Mouse (Mus musculus) kidney, embryonic 16.5 days (tissue): ENCODE measurements at regions not wholly inside any gene's neighbourhood (a gene's known extent, or its start where the extent isn't known, plus 50 kb on each side); places are given as distances from the start of the nearest gene placed in this dataset.

Source experiments
- ATAC-seq: fragments of 200-750 bp; cut with Nextera tagmentation; 2 replicates; pipeline ENCODE4 v1.8.0; 2017; ENCODE audit warnings: moderate TSS enrichment; ENCODE audit not compliant: low FRiP score, low TSS enrichment
- H3K27ac ChIP-seq: fragments of 300-500 bp; sonication (generic); 2 replicates; pipeline ENCODE4 v1.5.1; 2014; ENCODE audit warnings: low read length
- H3K27me3 ChIP-seq: fragments of 300-500 bp; sonication (generic); 2 replicates; pipeline ENCODE4 v1.6.1; 2014; ENCODE audit warnings: low read length, control low read depth, mixed read lengths; ENCODE audit not compliant: insufficient read depth
- H3K36me3 ChIP-seq: fragments of 300-500 bp; sonication (generic); 2 replicates; pipeline ENCODE4 v1.6.1; 2014; ENCODE audit warnings: low read length, control low read depth, mixed read lengths; ENCODE audit not compliant: insufficient read depth
- H3K4me1 ChIP-seq: fragments of 300-500 bp; sonication (generic); 2 replicates; pipeline ENCODE4 v1.6.1; 2014; ENCODE audit warnings: low read length, control low read depth, mixed read lengths; ENCODE audit not compliant: insufficient read depth
- H3K4me2 ChIP-seq: fragments of 300-500 bp; sonication (generic); replicated peaks from 2 replicates; pipeline ENCODE4 v1.6.1; 2014; ENCODE audit warnings: low read depth, low read length
- H3K4me3 ChIP-seq: fragments of 300-500 bp; sonication (generic); 2 replicates; pipeline ENCODE4 v1.5.1; 2014; ENCODE audit warnings: mild to moderate bottlenecking, low read length
- H3K9ac ChIP-seq: fragments of 300-500 bp; sonication (generic); replicated peaks from 2 replicates; pipeline ENCODE4 v1.6.1; 2014; ENCODE audit warnings: low read length
- H3K9me3 ChIP-seq: fragments of 300-500 bp; sonication (generic); 2 replicates; pipeline ENCODE4 v1.6.1; 2016; ENCODE audit warnings: low read length, control low read depth
- WGBS: fragments of 180-500 bp; shearing (Covaris S2); extraction: QIAGEN DNeasy Blood & Tissue Kit; methylation state at CpG from one replicate; pipeline ENCODE4 v1.1.7; 2014; 5-methylcytosine and 5-hydroxymethylcytosine counted together

- no peak for ATAC-seq
Observed at GRCm38 (mm10) chr5:26457627-26458026, 200.1 kb downstream of the Gm7361 start.

GRCm38 (mm10) chr5:26466666-26467065 is 209.2 kb downstream of the Gm7361 start:
- no peak for ATAC-seq
- no peak overlapping the region for H3K4me2 ChIP-seq
- no peak overlapping the region for H3K27ac ChIP-seq
- H3K4me3 ChIP-seq = no peak overlapping the region
- H3K4me1 ChIP-seq = no peaks in the 10 kb centered on the region
- no peak overlapping the region for H3K9ac ChIP-seq
- no peaks in the 10 kb centered on the region for H3K27me3 ChIP-seq
- 54% methylated on average over 1 of the region's 1 CpGs for WGBS
- H3K36me3 ChIP-seq = no peaks in the 10 kb centered on the region
- H3K9me3 ChIP-seq = no peaks in the 10 kb centered on the region

More at GRCm38 (mm10) chr5:26457627-26458026, 200.1 kb downstream of the Gm7361 start:
- H3K27me3 ChIP-seq = no peaks in the 10 kb centered on the region
- H3K36me3 ChIP-seq = no peaks in the 10 kb centered on the region
- no peak overlapping the region for H3K4me2 ChIP-seq
- H3K27ac ChIP-seq = no peak overlapping the region
- no peaks in the 10 kb centered on the region for H3K4me1 ChIP-seq
- no peaks in the 10 kb centered on the region for H3K9me3 ChIP-seq
- 68% methylated on average over 4 of the region's 4 CpGs for WGBS
- no peak overlapping the region for H3K4me3 ChIP-seq
- H3K9ac ChIP-seq = no peak overlapping the region

- no peak for ATAC-seq
- no peaks in the 10 kb centered on the region for H3K36me3 ChIP-seq
- 79% methylated on average over 2 of the region's 2 CpGs for WGBS
- H3K9me3 ChIP-seq = no peaks in the 10 kb centered on the region
- no peaks in the 10 kb centered on the region for H3K27me3 ChIP-seq
- H3K9ac ChIP-seq = no peak overlapping the region
- no peak overlapping the region for H3K4me2 ChIP-seq
- H3K4me3 ChIP-seq = no peak overlapping the region
- no peaks in the 10 kb centered on the region for H3K4me1 ChIP-seq
- H3K27ac ChIP-seq = no peak overlapping the region
Observed at GRCm38 (mm10) chr5:26485726-26486125, 228.2 kb downstream of the Gm7361 start.

GRCm38 (mm10) chr5:26494003-26494402 is 236.5 kb downstream of the Gm7361 start:
- Histone ChIP-seq H3K36me3 (no peaks in the 10 kb centered on the region), H3K27ac (no peak overlapping the region), H3K4me2 (no peak overlapping the region), H3K9me3 (no peaks in the 10 kb centered on the region), H3K4me1 (no peaks in the 10 kb centered on the region), H3K4me3 (no peak overlapping the region), H3K9ac (no peak overlapping the region), H3K27me3 (no peaks in the 10 kb centered on the region)
- ATAC-seq = no peak
- WGBS = 64% methylated on average over 2 of the region's 2 CpGs

- 66% methylated on average over 2 of the region's 2 CpGs for WGBS
Observed at GRCm38 (mm10) chr5:26497641-26498430, 240.3 kb downstream of the Gm7361 start.

GRCm38 (mm10) chr5:26509525-26510168 is 252.2 kb downstream of the Gm7361 start:
- Histone ChIP-seq H3K27me3 (no peaks in the 10 kb centered on the region), H3K4me1 (no peaks in the 10 kb centered on the region), H3K9me3 (no peaks in the 10 kb centered on the region), H3K9ac (no peak overlapping the region), H3K4me2 (no peak overlapping the region), H3K27ac (no peak overlapping the region), H3K36me3 (no peaks in the 10 kb centered on the region), H3K4me3 (no peak overlapping the region)
- WGBS = 48% methylated on average over 1 of the region's 1 CpGs
- ATAC-seq = peak; percentile 76

More at GRCm38 (mm10) chr5:26497641-26498430, 240.3 kb downstream of the Gm7361 start:
- H3K36me3 ChIP-seq = no peaks in the 10 kb centered on the region
- no peak overlapping the region for H3K9ac ChIP-seq
- H3K27me3 ChIP-seq = no peaks in the 10 kb centered on the region
- H3K9me3 ChIP-seq = no peaks in the 10 kb centered on the region
- no peak overlapping the region for H3K4me2 ChIP-seq
- H3K4me3 ChIP-seq = no peak overlapping the region
- ATAC-seq = no peak
- no peaks in the 10 kb centered on the region for H3K4me1 ChIP-seq
- H3K27ac ChIP-seq = no peak overlapping the region

GRCm38 (mm10) chr5:26513039-26513955 is 255.8 kb downstream of the Gm7361 start:
- Histone ChIP-seq H3K27ac (no peak overlapping the region), H3K9me3 (no peaks in the 10 kb centered on the region), H3K4me3 (no peak overlapping the region), H3K36me3 (no peaks in the 10 kb centered on the region), H3K4me1 (no peaks in the 10 kb centered on the region), H3K27me3 (no peaks in the 10 kb centered on the region), H3K9ac (no peak overlapping the region), H3K4me2 (no peak overlapping the region)
- peak; percentile 67 for ATAC-seq
- 14% methylated on average over 5 of the region's 5 CpGs for WGBS

GRCm38 (mm10) chr5:26535556-26535955 is 278.1 kb downstream of the Gm7361 start:
- no peaks in the 10 kb centered on the region for H3K36me3 ChIP-seq
- no peak overlapping the region for H3K9ac ChIP-seq
- no peaks in the 10 kb centered on the region for H3K27me3 ChIP-seq
- no peaks in the 10 kb centered on the region for H3K9me3 ChIP-seq
- no peaks in the 10 kb centered on the region for H3K4me1 ChIP-seq
- H3K4me3 ChIP-seq = no peak overlapping the region
- 36% methylated on average over 6 of the region's 6 CpGs for WGBS
- ATAC-seq = 0 out of 2 replicates have a peak, but pooled peaks have one; percentile 54
- H3K27ac ChIP-seq = no peak overlapping the region
- no peak overlapping the region for H3K4me2 ChIP-seq

GRCm38 (mm10) chr5:26563291-26563690 is 253.7 kb upstream of the Dpp6 start:
- no peak overlapping the region for H3K4me2 ChIP-seq
- H3K9me3 ChIP-seq = no peaks in the 10 kb centered on the region
- no peak overlapping the region for H3K9ac ChIP-seq
- 57% methylated on average over 1 of the region's 1 CpGs for WGBS
- H3K27ac ChIP-seq = no peak overlapping the region
- no peaks in the 10 kb centered on the region for H3K4me1 ChIP-seq
- no peak for ATAC-seq
- no peaks in the 10 kb centered on the region for H3K36me3 ChIP-seq
- no peaks in the 10 kb centered on the region for H3K27me3 ChIP-seq
- no peak overlapping the region for H3K4me3 ChIP-seq
